Mouse (Mus musculus): Measurements from ENCODE around the gene Mtor. TPM values are rescaled to one million over a fixed set of nuclear protein-coding genes. Genes with fewer than 3 reads are reported as not detected.
A peak's percentile ranks its signal among the peaks of the same experiment; 100 is the strongest.

The Mtor gene
- polyA plus RNA-seq, 2 experiments from 2014 or later = 7.9 to 13.0 TPM

- ATAC-seq = no peak
Observed at GRCm38 (mm10) chr4:148442598-148442997, 5.8 kb upstream of the Mtor start.

GRCm38 (mm10) chr4:148444250-148444967 is 4.0 kb upstream of the Mtor start, which contains the start of gene Ubiad1:
Gene Ubiad1 (minus strand): TSS chr4:148444771.
- peak; percentile 5 for ATAC-seq

- no peak for ATAC-seq
Observed at GRCm38 (mm10) chr4:148448853-148449245, 438 bp downstream of the Mtor start.

GRCm38 (mm10) chr4:148453707-148454106 is 5.3 kb downstream of the Mtor start:
- ATAC-seq = no peak

- no peak for ATAC-seq
Observed at GRCm38 (mm10) chr4:148455477-148456025, 7.1 kb downstream of the Mtor start.

GRCm38 (mm10) chr4:148460656-148461284 is 12.4 kb downstream of the Mtor start:
- ATAC-seq = no peak

- ATAC-seq = no peak
Observed at GRCm38 (mm10) chr4:148461772-148462171, 13.4 kb downstream of the Mtor start.

GRCm38 (mm10) chr4:148462717-148463116 is 14.3 kb downstream of the Mtor start:
- no peak for ATAC-seq

GRCm38 (mm10) chr4:148463208-148463960 is 15.0 kb downstream of the Mtor start:
- ATAC-seq = no peak

GRCm38 (mm10) chr4:148464301-148464700 is 15.9 kb downstream of the Mtor start:
- ATAC-seq = no peak

- no peak for ATAC-seq
Observed at GRCm38 (mm10) chr4:148464869-148465268, 16.5 kb downstream of the Mtor start.

- ATAC-seq = no peak
Observed at GRCm38 (mm10) chr4:148466511-148467079, 18.2 kb downstream of the Mtor start.

- no peak for ATAC-seq
Observed at GRCm38 (mm10) chr4:148468396-148468795, 20.0 kb downstream of the Mtor start.

GRCm38 (mm10) chr4:148469487-148470252 is 21.3 kb downstream of the Mtor start:
- ATAC-seq = no peak

GRCm38 (mm10) chr4:148471363-148471806 is 23.0 kb downstream of the Mtor start:
- no peak for ATAC-seq

- no peak for ATAC-seq
Observed at GRCm38 (mm10) chr4:148472436-148473174, 24.2 kb downstream of the Mtor start.

- ATAC-seq = no peak
Observed at GRCm38 (mm10) chr4:148473496-148473895, 25.1 kb downstream of the Mtor start.

GRCm38 (mm10) chr4:148480245-148480644 is 31.8 kb downstream of the Mtor start:
- no peak for ATAC-seq

GRCm38 (mm10) chr4:148481557-148482168 is 33.3 kb downstream of the Mtor start:
- ATAC-seq = no peak

GRCm38 (mm10) chr4:148484511-148484910 is 36.1 kb downstream of the Mtor start:
- no peak for ATAC-seq

- no peak for ATAC-seq
Observed at GRCm38 (mm10) chr4:148487841-148488240, 39.4 kb downstream of the Mtor start.

All from CD4-positive, CD25-positive, alpha-beta regulatory T cell, adult 4 months (primary cell).